Mouse (Mus musculus) MEL (cell line): ENCODE measurements around the gene Prpf18. TPM values are rescaled to one million over a fixed set of nuclear protein-coding genes. Genes with fewer than 3 reads are reported as not detected.
A peak's percentile ranks its signal among the peaks of the same experiment; 100 is the strongest.

Experiments
- DNase-seq: peaks from one replicate; pipeline ENCODE4 v3.0.0; 2011; ENCODE audit warnings: low read depth, low spot score
- H3K27ac ChIP-seq: 2 replicates; pipeline ENCODE4 v1.5.1; 2012; ENCODE audit warnings: low read depth, mild to moderate bottlenecking, control low read depth, low read length, moderate library complexity; ENCODE audit not compliant: control insufficient read depth
- H3K27me3 ChIP-seq, 2 experiments: fragments of 150-350 bp in 1 of 2; sonication (generic) in 1 of 2; 2 replicates each; pipeline ENCODE4 v1.6.1; 2012; ENCODE audit warnings: low read length in 2 of 2, mild to moderate bottlenecking in 2 of 2, improper control_type of control experiment in 1 of 2, moderate library complexity in 1 of 2; ENCODE audit not compliant: insufficient read depth in 2 of 2, control insufficient read depth in 1 of 2
- H3K36me3 ChIP-seq, 2 experiments: 2 replicates each; pipeline ENCODE4 v1.6.1; 2012 to 2014; ENCODE audit warnings: low read length in 2 of 2, improper control_type of control experiment in 1 of 2, inconsistent platforms in 1 of 2, mild to moderate bottlenecking in 1 of 2; ENCODE audit not compliant: insufficient read depth in 2 of 2, control insufficient read depth in 1 of 2
- H3K4me1 ChIP-seq, 2 experiments: fragments of 150-350 bp in 1 of 2; sonication (generic) in 1 of 2; 2 replicates each; pipeline ENCODE4 v1.6.1; 2012; ENCODE audit warnings: low read length in 2 of 2, improper control_type of control experiment in 1 of 2, mild to moderate bottlenecking in 1 of 2; ENCODE audit not compliant: insufficient read depth in 2 of 2, control insufficient read depth in 1 of 2
- H3K4me3 ChIP-seq, 2 experiments: fragments of 150-350 bp in 1 of 2; sonication (generic) in 1 of 2; 2 replicates each; pipeline ENCODE4 v1.5.1; 2012; ENCODE audit warnings: low read depth in 2 of 2, low read length in 2 of 2, mild to moderate bottlenecking in 2 of 2, moderate library complexity in 2 of 2, control low read depth in 1 of 2, improper control_type of control experiment in 1 of 2; ENCODE audit not compliant: control insufficient read depth in 1 of 2, insufficient read depth in 1 of 2
- H3K79me2 ChIP-seq: 2 replicates; pipeline ENCODE4 v1.6.1; 2012; ENCODE audit warnings: mild to moderate bottlenecking, low read length, moderate library complexity; ENCODE audit not compliant: control insufficient read depth, poor library complexity, insufficient read depth
- H3K9ac ChIP-seq: 2 replicates; pipeline ENCODE4 v1.6.1; 2012; ENCODE audit warnings: low read depth, mild to moderate bottlenecking, control low read depth, low read length, moderate library complexity; ENCODE audit not compliant: control insufficient read depth, poor library complexity, severe bottlenecking
- H3K9me3 ChIP-seq: fragments of 150-350 bp; sonication (generic); replicated peaks from 2 replicates; pipeline ENCODE4 v1.6.1; 2012; ENCODE audit warnings: mild to moderate bottlenecking, low read length, improper control_type of control experiment, moderate library complexity; ENCODE audit not compliant: insufficient read depth
- BHLHE40 ChIP-seq: IDR thresholded peaks from 2 replicates; pipeline ENCODE4 v1.6.1; 2012; ENCODE audit warnings: low read depth, mild to moderate bottlenecking, inconsistent platforms, low read length, improper control_type of control experiment, borderline replicate concordance
- CHD1 ChIP-seq: IDR thresholded peaks from 2 replicates; pipeline ENCODE4 v1.6.1; 2012; ENCODE audit warnings: low read depth, mild to moderate bottlenecking, inconsistent platforms, low read length, improper control_type of control experiment
- CTCF ChIP-seq, 3 experiments: IDR thresholded peaks in 2 of 3; conservative IDR thresholded peaks in 1 of 3; 2 replicates each; pipeline ENCODE4 v1.5.1; 2011 to 2012; ENCODE audit warnings: low read length in 3 of 3, low read depth in 2 of 3, mild to moderate bottlenecking in 2 of 3, improper control_type of control experiment in 1 of 3, inconsistent platforms in 1 of 3, mixed read lengths in 1 of 3, moderate library complexity in 1 of 3; ENCODE audit not compliant: control insufficient read depth in 1 of 3, insufficient read depth in 1 of 3, poor library complexity in 1 of 3, severe bottlenecking in 1 of 3
- E2F4 ChIP-seq: IDR thresholded peaks from 2 replicates; pipeline ENCODE4 v1.6.1; 2011; ENCODE audit warnings: low read depth, low read length, improper control_type of control experiment, borderline replicate concordance
- ELF1 ChIP-seq: IDR thresholded peaks from 2 replicates; pipeline ENCODE4 v1.6.1; 2014; ENCODE audit warnings: low read depth, mild to moderate bottlenecking, inconsistent platforms, low read length, improper control_type of control experiment, moderate library complexity
- GABPA ChIP-seq: IDR thresholded peaks from 2 replicates; pipeline ENCODE4 v1.6.1; 2012; ENCODE audit warnings: low read depth, mild to moderate bottlenecking, inconsistent platforms, low read length, improper control_type of control experiment, moderate library complexity
- GATA1 ChIP-seq: IDR thresholded peaks from 2 replicates; pipeline ENCODE4 v1.6.1; 2011; ENCODE audit warnings: low read depth, low read length, improper control_type of control experiment
- HCFC1 ChIP-seq: IDR thresholded peaks from 2 replicates; pipeline ENCODE4 v1.6.1; 2012; ENCODE audit warnings: low read depth, mild to moderate bottlenecking, inconsistent platforms, low read length, improper control_type of control experiment, moderate library complexity
- JUND ChIP-seq: IDR thresholded peaks from 2 replicates; pipeline ENCODE4 v1.6.1; 2011; ENCODE audit warnings: low read depth, mild to moderate bottlenecking, improper control_type of control experiment, low read length
- MAZ ChIP-seq: IDR thresholded peaks from 2 replicates; pipeline ENCODE4 v1.6.1; 2012; ENCODE audit warnings: low read depth, mild to moderate bottlenecking, inconsistent platforms, low read length, improper control_type of control experiment
- MEF2A ChIP-seq: IDR thresholded peaks from 2 replicates; pipeline ENCODE4 v1.6.1; 2014; ENCODE audit warnings: low read depth, mild to moderate bottlenecking, inconsistent platforms, low read length, improper control_type of control experiment; ENCODE audit not compliant: poor library complexity, insufficient replicate concordance, severe bottlenecking; ENCODE audit errors: extremely low read depth
- MYC ChIP-seq: IDR thresholded peaks from 2 replicates; pipeline ENCODE4 v1.6.1; 2011; ENCODE audit warnings: low read depth, mild to moderate bottlenecking, low read length, improper control_type of control experiment, moderate library complexity
- NELFE ChIP-seq: IDR thresholded peaks from 2 replicates; pipeline ENCODE4 v1.6.1; 2011; ENCODE audit warnings: low read depth, low read length, improper control_type of control experiment
- POLR2A ChIP-seq, 2 experiments: IDR thresholded peaks; 2 replicates each; pipeline ENCODE4 v1.6.1; 2011 to 2012; ENCODE audit warnings: low read length in 2 of 2, mild to moderate bottlenecking in 2 of 2, control low read depth in 1 of 2, improper control_type of control experiment in 1 of 2, low read depth in 1 of 2, moderate library complexity in 1 of 2; ENCODE audit not compliant: control insufficient read depth in 1 of 2, insufficient read depth in 1 of 2, poor library complexity in 1 of 2
- POLR2AphosphoS5 ChIP-seq: IDR thresholded peaks from 2 replicates; pipeline ENCODE4 v1.6.1; 2012; ENCODE audit warnings: low read depth, borderline replicate concordance, mild to moderate bottlenecking, inconsistent platforms, low read length, moderate library complexity, mixed read lengths
- RAD21 ChIP-seq: IDR thresholded peaks from 2 replicates; pipeline ENCODE4 v1.6.1; 2011; ENCODE audit warnings: mild to moderate bottlenecking, low read depth, low read length, improper control_type of control experiment
- SMC3 ChIP-seq: IDR thresholded peaks from 2 replicates; pipeline ENCODE4 v1.6.1; 2011; ENCODE audit warnings: low read depth, low read length, improper control_type of control experiment
- TBP ChIP-seq: IDR thresholded peaks from 2 replicates; pipeline ENCODE4 v1.8.0; 2011; ENCODE audit warnings: low read depth, low read length, improper control_type of control experiment
- TCF12 ChIP-seq: IDR thresholded peaks from 2 replicates; pipeline ENCODE4 v1.6.1; 2014; ENCODE audit warnings: low read depth, mild to moderate bottlenecking, inconsistent platforms, low read length, improper control_type of control experiment, moderate library complexity
- USF1 ChIP-seq: IDR thresholded peaks from 2 replicates; pipeline ENCODE4 v1.6.1; 2014; ENCODE audit warnings: low read depth, mild to moderate bottlenecking, inconsistent platforms, low read length, improper control_type of control experiment, moderate library complexity
- ZC3H11A ChIP-seq: IDR thresholded peaks from 2 replicates; pipeline ENCODE4 v1.6.1; 2012; ENCODE audit warnings: low read depth, mild to moderate bottlenecking, inconsistent platforms, low read length, improper control_type of control experiment
- ZNF384 ChIP-seq: IDR thresholded peaks from 2 replicates; pipeline ENCODE4 v1.6.1; 2012; ENCODE audit warnings: low read depth, mild to moderate bottlenecking, inconsistent platforms, low read length, improper control_type of control experiment
- polyA plus RNA-seq, 2 experiments: library from polyadenylated mRNA; stranded (reverse) in 1 of 2; unstranded in 1 of 2; fragments of >175 nt in 1 of 2; fragments of >200 nt in 1 of 2; gene quantifications; 2 replicates each; pipeline versions ENCODE4 v1.2.1 to v1.2.4; 2012; ENCODE audit warnings: low replicate concordance in 2 of 2, low read depth in 1 of 2; ENCODE audit not compliant: insufficient read length in 2 of 2, insufficient read depth in 1 of 2, missing spikeins in 1 of 2
- total RNA-seq: library from RNA; depleted of rRNA; stranded (reverse); fragments of 300-350 nt; gene quantifications from 2 replicates; pipeline ENCODE4 v1.2.3, GENCODE M21; 2012

Prpf18 gene
- total and polyA plus RNA-seq, 3 experiments = 26.3 to 31.2 TPM; not detected in 1

DNA sequence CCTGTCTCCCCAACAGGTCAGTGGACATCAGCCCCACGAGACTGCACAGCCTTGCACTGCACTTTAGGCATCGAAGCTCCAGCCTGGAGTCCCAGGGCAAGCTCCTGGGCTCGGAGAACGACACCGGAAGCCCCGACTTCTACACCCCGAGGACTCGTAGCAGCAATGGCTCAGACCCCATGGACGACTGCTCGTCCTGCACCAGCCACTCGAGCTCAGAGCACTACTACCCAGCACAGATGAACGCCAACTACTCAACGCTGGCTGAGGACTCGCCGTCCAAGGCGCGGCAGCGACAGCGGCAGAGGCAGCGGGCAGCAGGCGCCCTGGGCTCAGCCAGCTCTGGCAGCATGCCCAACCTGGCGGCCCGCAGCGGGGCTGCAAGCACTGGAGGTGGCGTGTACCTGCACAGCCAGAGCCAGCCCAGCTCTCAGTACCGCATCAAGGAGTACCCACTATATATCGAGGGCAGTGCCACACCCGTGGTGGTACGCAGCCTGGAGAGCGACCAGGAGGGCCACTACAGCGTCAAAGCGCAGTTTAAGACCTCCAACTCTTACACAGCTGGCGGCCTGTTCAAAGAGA, 48.5 kb downstream of the Prpf18 start:
- Histone ChIP-seq H3K36me3 (peaks cover 0 to 13% of the 10 kb centered on the region in 2 experiments; a peak in 1 of 4 replicates), H3K9ac (no peak overlapping the region), H3K79me2 (no peaks in the 10 kb centered on the region), H3K4me3 (no peak overlapping the region), H3K4me1 (no peaks in the 10 kb centered on the region), H3K9me3 (no peaks in the 10 kb centered on the region), H3K27me3 (no peaks in the 10 kb centered on the region), H3K27ac (no peak overlapping the region)
- no peak for DNase-seq
- TF ChIP-seq MYC (no peak), JUND (no peak), POLR2AphosphoS5 (no peak), GATA1 (no peak)

DNA sequence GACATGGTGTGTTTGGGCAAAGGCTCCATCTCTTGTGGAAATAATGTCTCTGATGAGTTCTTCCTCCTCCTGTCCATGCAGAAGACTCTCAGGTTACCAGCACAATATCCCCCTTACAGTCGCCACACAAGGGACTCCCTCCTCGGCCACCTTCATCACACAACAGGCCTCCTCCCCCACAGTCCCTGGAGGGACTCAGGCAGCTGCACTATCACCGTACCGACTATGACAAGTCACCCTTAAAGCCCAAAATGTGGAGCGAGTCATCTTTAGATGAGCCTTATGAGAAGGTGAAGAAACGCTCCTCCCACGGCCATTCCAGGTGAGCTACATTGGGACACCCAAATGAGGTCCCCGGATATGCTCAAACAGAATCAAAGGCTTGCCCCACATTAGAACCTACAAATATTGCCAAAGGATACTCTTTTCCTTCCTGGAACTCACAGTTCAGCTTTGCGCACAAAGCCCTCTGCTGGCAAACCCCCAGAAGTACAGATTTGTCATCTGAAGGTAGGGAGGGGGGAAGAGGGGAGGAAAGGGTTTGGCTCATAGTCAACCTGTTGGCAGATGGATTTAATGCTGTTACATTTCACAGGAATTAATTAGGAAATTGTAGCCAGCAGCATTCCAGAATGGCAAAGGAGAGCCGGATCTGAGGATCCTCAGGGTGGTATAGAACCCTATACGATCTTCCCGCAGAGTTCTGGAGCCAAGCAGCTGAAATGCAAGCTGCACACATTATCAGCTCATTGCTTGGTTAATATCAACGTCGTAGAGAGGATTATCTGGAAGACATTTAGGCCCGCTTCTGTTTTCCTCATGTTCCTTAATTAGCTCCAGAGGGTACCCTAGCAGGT, 50.7 kb downstream of the Prpf18 start:
- Histone ChIP-seq H3K79me2 (no peaks in the 10 kb centered on the region), H3K27me3 (no peaks in the 10 kb centered on the region), H3K9me3 (no peaks in the 10 kb centered on the region), H3K9ac (no peak overlapping the region), H3K4me1 (no peaks in the 10 kb centered on the region), H3K4me3 (no peak overlapping the region), H3K36me3 (peaks cover 0 to 7% of the 10 kb centered on the region in 2 experiments; a peak in 1 of 4 replicates), H3K27ac (no peak overlapping the region)
- peak; percentile 66 for DNase-seq
- TF ChIP-seq RAD21 = peak; percentile 77
- no peak for TF ChIP-seq MEF2A
- peak; percentile 57 to 88 (median 69) for TF ChIP-seq CTCF (IDR thresholded peaks at IDR 0.05 in 2 of 3, conservative IDR thresholded peaks at IDR 0.05 in 1 of 3; ENCODE audit: control insufficient read depth in 1 of 3, insufficient read depth in 1 of 3, low read depth in 2 of 3, low read length in 3 of 3, poor library complexity in 1 of 3, severe bottlenecking in 1 of 3)
- TF ChIP-seq MAZ = 0 out of 2 replicates have a peak, but pooled peaks have one; percentile 49
- TF ChIP-seq ZC3H11A = peak; percentile 77
- TF ChIP-seq JUND = no peak
- TF ChIP-seq SMC3 = peak; percentile 97
- TF ChIP-seq BHLHE40 = no peak
- TF ChIP-seq HCFC1 = no peak

DNA sequence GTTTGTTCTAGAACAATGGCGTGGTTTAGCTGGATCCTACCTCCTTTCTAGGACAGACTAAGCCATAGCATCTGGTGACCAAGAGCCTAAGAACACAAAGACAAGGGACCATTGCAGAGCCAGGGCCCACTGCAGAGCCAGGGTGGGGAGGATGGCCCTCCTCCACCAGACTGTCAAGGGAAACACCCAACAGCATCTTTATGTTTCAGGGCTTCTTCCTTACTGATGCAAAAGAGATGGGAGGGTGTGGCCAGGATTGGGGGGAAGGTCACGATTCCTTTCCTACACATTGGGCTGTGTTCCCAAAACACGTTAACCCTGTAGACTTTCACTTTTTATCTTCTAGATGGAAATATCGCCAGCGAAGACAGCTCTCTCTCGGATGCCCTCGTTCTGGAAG, 54.9 kb downstream of the Prpf18 start:
- Histone ChIP-seq H3K27me3 (no peaks in the 10 kb centered on the region), H3K27ac (no peak overlapping the region), H3K79me2 (no peaks in the 10 kb centered on the region), H3K9me3 (no peaks in the 10 kb centered on the region), H3K4me3 (no peak overlapping the region), H3K9ac (no peak overlapping the region), H3K4me1 (no peaks in the 10 kb centered on the region), H3K36me3 (peaks cover 0 to 9% of the 10 kb centered on the region in 2 experiments; a peak in 2 of 4 replicates)
- no peak for TF ChIP-seq POLR2AphosphoS5
- TF ChIP-seq HCFC1 = no peak
- no peak for TF ChIP-seq BHLHE40
- TF ChIP-seq GABPA = no peak
- no peak for TF ChIP-seq TBP
- no peak for TF ChIP-seq USF1
- TF ChIP-seq E2F4 = no peak
- TF ChIP-seq ZC3H11A = no peak
- no peak for TF ChIP-seq CHD1
- TF ChIP-seq CTCF (IDR thresholded peaks at IDR 0.05 in 2 of 3, conservative IDR thresholded peaks at IDR 0.05 in 1 of 3; ENCODE audit: control insufficient read depth in 1 of 3, insufficient read depth in 1 of 3, low read depth in 2 of 3, low read length in 3 of 3, poor library complexity in 1 of 3, severe bottlenecking in 1 of 3) = no peak
- TF ChIP-seq NELFE = no peak
- TF ChIP-seq JUND = no peak
- TF ChIP-seq ZNF384 = no peak
- no peak for TF ChIP-seq TCF12
- no peak for TF ChIP-seq POLR2A (IDR thresholded peaks at IDR 0.05; ENCODE audit: control insufficient read depth in 1 of 2, insufficient read depth in 1 of 2, low read depth in 1 of 2, low read length in 2 of 2, poor library complexity in 1 of 2)
- no peak for TF ChIP-seq ELF1
- no peak for DNase-seq
